Mouse (Mus musculus): ENCODE results near the gene Klhdc7b. TPM values are rescaled to one million over a fixed set of nuclear protein-coding genes. Genes with fewer than 3 reads are reported as not detected.
"Not testable (repeated sequence)": the region's sequence is repeated elsewhere in the genome, so short reads cannot be mapped to it uniquely, and the experiment has no call there.

The Klhdc7b gene
- polyA plus RNA-seq, 1 experiment from 2014 or later, result not detected

GRCm38 (mm10) chr15:89410118-89410517 is 25.4 kb downstream of the Klhdc7b start, which contains the start of gene Syce3:
TSS of gene Syce3 (minus strand) at chr15:89410503.
- Histone ChIP-seq H3K4me1 (replicated peaks) (no peaks in the 10 kb centered on the region), H3K4me2 (replicated peaks) (no peak within 1 kb of the TSS), H3K27ac (no peak within 1 kb of the TSS), H3K4me3 (replicated peaks) (no peak within 1 kb of the TSS), H3K9me3 (no peaks in the 10 kb centered on the region), H3K36me3 (no peaks in the 10 kb centered on the region), H3K9ac (no peak within 1 kb of the TSS), H3K27me3 (replicated peaks) (no peaks in the 10 kb centered on the region)
- no peak; the same call in 1 of the 2 replicates for ATAC-seq
- 81% methylated on average over 24 of the region's 24 CpGs for WGBS

GRCm38 (mm10) chr15:89415282-89415681 is 30.6 kb downstream of the Klhdc7b start:
- WGBS, result 86% methylated on average over 8 of the region's 8 CpGs
- Histone ChIP-seq H3K9ac (no peak overlapping the region), H3K9me3 (no peaks in the 10 kb centered on the region), H3K27me3 (replicated peaks) (no peaks in the 10 kb centered on the region), H3K4me2 (replicated peaks) (no peak overlapping the region), H3K36me3 (no peaks in the 10 kb centered on the region), H3K4me3 (replicated peaks) (no peak overlapping the region), H3K4me1 (replicated peaks) (no peaks in the 10 kb centered on the region), H3K27ac (no peak overlapping the region)
- no peak for ATAC-seq

GRCm38 (mm10) chr15:89421938-89422337 is 37.2 kb downstream of the Klhdc7b start:
- H3K9ac ChIP-seq, result no peak overlapping the region
- WGBS, result 93% methylated on average over 9 of the region's 9 CpGs
- no peak overlapping the region for H3K27ac ChIP-seq

GRCm38 (mm10) chr15:89424621-89425020 is 39.9 kb downstream of the Klhdc7b start:
- ATAC-seq, result no peak
- 86% methylated on average over 8 of the region's 8 CpGs for WGBS
- H3K4me1 ChIP-seq (replicated peaks), result 0 out of 2 replicates have a peak, but pooled peaks cover 4% of the 10 kb centered on the region
- no peak overlapping the region for H3K27ac ChIP-seq
- H3K4me2 ChIP-seq (replicated peaks), result no peak overlapping the region
- no peak overlapping the region for H3K4me3 ChIP-seq (replicated peaks)
- no peaks in the 10 kb centered on the region for H3K27me3 ChIP-seq (replicated peaks)
- peaks cover 15% of the 10 kb centered on the region for H3K36me3 ChIP-seq
- no peak overlapping the region for H3K9ac ChIP-seq
- no peaks in the 10 kb centered on the region for H3K9me3 ChIP-seq

More at GRCm38 (mm10) chr15:89421938-89422337, 37.2 kb downstream of the Klhdc7b start:
- peaks cover 7% of the 10 kb centered on the region; the same call in 1 of the 2 replicates for H3K36me3 ChIP-seq
- H3K4me2 ChIP-seq (replicated peaks), result no peak overlapping the region
- H3K4me1 ChIP-seq (replicated peaks), result no peaks in the 10 kb centered on the region
- H3K9me3 ChIP-seq, result no peaks in the 10 kb centered on the region
- ATAC-seq, result no peak
- H3K4me3 ChIP-seq (replicated peaks), result no peak overlapping the region
- H3K27me3 ChIP-seq (replicated peaks), result no peaks in the 10 kb centered on the region

- ATAC-seq, result no peak
- Histone ChIP-seq H3K4me2 (replicated peaks) (no peak within 1 kb of the TSS), H3K9ac (no peak within 1 kb of the TSS), H3K27ac (no peak within 1 kb of the TSS), H3K9me3 (no peaks in the 10 kb centered on the region), H3K27me3 (replicated peaks) (no peaks in the 10 kb centered on the region), H3K4me1 (replicated peaks) (0 out of 2 replicates have a peak, but pooled peaks cover 4% of the 10 kb centered on the region), H3K4me3 (replicated peaks) (no peak within 1 kb of the TSS), H3K36me3 (peaks cover 15% of the 10 kb centered on the region)
- WGBS, result 35% methylated on average over 6 of the region's 6 CpGs
These were observed 41.0 kb downstream of the Klhdc7b start, which contains the start of gene Cpt1b for GRCm38 (mm10) chr15:89425711-89426121. TSS of gene Cpt1b (minus strand) at chr15:89425863.

- WGBS, result 90% methylated on average over 10 of the region's 10 CpGs
- Histone ChIP-seq H3K27ac (no peak overlapping the region), H3K4me1 (replicated peaks) (0 out of 2 replicates have a peak, but pooled peaks cover 4% of the 10 kb centered on the region), H3K36me3 (peaks cover 15% of the 10 kb centered on the region), H3K27me3 (replicated peaks) (no peaks in the 10 kb centered on the region), H3K4me3 (replicated peaks) (no peak overlapping the region), H3K9ac (no peak overlapping the region), H3K4me2 (replicated peaks) (no peak overlapping the region), H3K9me3 (no peaks in the 10 kb centered on the region)
- no peak for ATAC-seq
These were observed 42.0 kb downstream of the Klhdc7b start for GRCm38 (mm10) chr15:89426716-89427115.

GRCm38 (mm10) chr15:89428136-89428790 is 43.5 kb downstream of the Klhdc7b start:
- no peak for ATAC-seq
- peak overlapping the region; percentile 83 for H3K9ac ChIP-seq

GRCm38 (mm10) chr15:89428821-89429351 is 44.2 kb downstream of the Klhdc7b start:
- peak overlapping the region; percentile 99; the same call in 1 of the 2 replicates for H3K27ac ChIP-seq
- peaks cover 15% of the 10 kb centered on the region for H3K36me3 ChIP-seq
- no peaks in the 10 kb centered on the region for H3K27me3 ChIP-seq (replicated peaks)
- peak overlapping the region; percentile 81 for H3K4me3 ChIP-seq (replicated peaks)
- WGBS, result 5% methylated on average over 22 of the region's 22 CpGs
- peak; percentile 44 for ATAC-seq
- peak overlapping the region; percentile 83 for H3K9ac ChIP-seq
- H3K9me3 ChIP-seq, result no peaks in the 10 kb centered on the region
- H3K4me1 ChIP-seq (replicated peaks), result 0 out of 2 replicates have a peak, but pooled peaks cover 4% of the 10 kb centered on the region
- H3K4me2 ChIP-seq (replicated peaks), result peak overlapping the region; percentile 88

More at GRCm38 (mm10) chr15:89428136-89428790, 43.5 kb downstream of the Klhdc7b start:
- Histone ChIP-seq H3K27me3 (replicated peaks) (no peaks in the 10 kb centered on the region), H3K4me3 (replicated peaks) (peak overlapping the region; percentile 81), H3K9me3 (no peaks in the 10 kb centered on the region), H3K36me3 (peaks cover 15% of the 10 kb centered on the region), H3K4me1 (replicated peaks) (0 out of 2 replicates have a peak, but pooled peaks cover 4% of the 10 kb centered on the region), H3K4me2 (replicated peaks) (peak overlapping the region; percentile 88), H3K27ac (no peak overlapping the region)
- WGBS, result 84% methylated on average over 19 of the region's 19 CpGs

- H3K27me3 ChIP-seq (replicated peaks), result no peaks in the 10 kb centered on the region
- peak within 1 kb of the TSS; percentile 88 for H3K4me2 ChIP-seq (replicated peaks)
- H3K4me1 ChIP-seq (replicated peaks), result 0 out of 2 replicates have a peak, but pooled peaks cover 4% of the 10 kb centered on the region
- H3K4me3 ChIP-seq (replicated peaks), result peak within 1 kb of the TSS; percentile 81
- H3K9ac ChIP-seq, result peak within 1 kb of the TSS; percentile 83
- ATAC-seq, result peak; percentile 96
- peak within 1 kb of the TSS; percentile 99 for H3K27ac ChIP-seq
- under 1% methylated on average over 70 of the region's 70 CpGs for WGBS
- peaks cover 15% of the 10 kb centered on the region for H3K36me3 ChIP-seq
- no peaks in the 10 kb centered on the region for H3K9me3 ChIP-seq
These were observed 44.9 kb downstream of the Klhdc7b start, which contains the start of the genes C730034F03Rik, Gm44502 and Chkb for GRCm38 (mm10) chr15:89429352-89430221. TSS of gene C730034F03Rik (plus strand) at chr15:89429589. TSS of gene Gm44502 (minus strand) at chr15:89429696. TSS of gene Chkb (minus strand) at chr15:89429908.

- peak overlapping the region; percentile 81 for H3K4me3 ChIP-seq (replicated peaks)
- H3K9ac ChIP-seq, result peak overlapping the region; percentile 83
- 54% methylated on average over 6 of the region's 6 CpGs for WGBS
- no peak for ATAC-seq
- peak overlapping the region; percentile 99 for H3K27ac ChIP-seq
- H3K4me2 ChIP-seq (replicated peaks), result peak overlapping the region; percentile 88
- H3K4me1 ChIP-seq (replicated peaks), result 0 out of 2 replicates have a peak, but pooled peaks cover 4% of the 10 kb centered on the region
- H3K9me3 ChIP-seq, result no peaks in the 10 kb centered on the region
- peaks cover 15% of the 10 kb centered on the region for H3K36me3 ChIP-seq
- H3K27me3 ChIP-seq (replicated peaks), result no peaks in the 10 kb centered on the region
These were observed 45.6 kb downstream of the Klhdc7b start for GRCm38 (mm10) chr15:89430341-89430740.

- H3K4me3 ChIP-seq (replicated peaks); H3K9me3 ChIP-seq; H3K27ac ChIP-seq; H3K9ac ChIP-seq; H3K27me3 ChIP-seq (replicated peaks); H3K4me2 ChIP-seq (replicated peaks); H3K4me1 ChIP-seq (replicated peaks); ATAC-seq: not testable (repeated sequence)
- peaks cover 15% of the 10 kb centered on the region for H3K36me3 ChIP-seq
- 67% methylated on average over 9 of the region's 9 CpGs for WGBS
These were observed 46.1 kb downstream of the Klhdc7b start for GRCm38 (mm10) chr15:89430771-89431170.
